Mouse (Mus musculus): ENCODE data around the gene Ddi2.

DNA sequence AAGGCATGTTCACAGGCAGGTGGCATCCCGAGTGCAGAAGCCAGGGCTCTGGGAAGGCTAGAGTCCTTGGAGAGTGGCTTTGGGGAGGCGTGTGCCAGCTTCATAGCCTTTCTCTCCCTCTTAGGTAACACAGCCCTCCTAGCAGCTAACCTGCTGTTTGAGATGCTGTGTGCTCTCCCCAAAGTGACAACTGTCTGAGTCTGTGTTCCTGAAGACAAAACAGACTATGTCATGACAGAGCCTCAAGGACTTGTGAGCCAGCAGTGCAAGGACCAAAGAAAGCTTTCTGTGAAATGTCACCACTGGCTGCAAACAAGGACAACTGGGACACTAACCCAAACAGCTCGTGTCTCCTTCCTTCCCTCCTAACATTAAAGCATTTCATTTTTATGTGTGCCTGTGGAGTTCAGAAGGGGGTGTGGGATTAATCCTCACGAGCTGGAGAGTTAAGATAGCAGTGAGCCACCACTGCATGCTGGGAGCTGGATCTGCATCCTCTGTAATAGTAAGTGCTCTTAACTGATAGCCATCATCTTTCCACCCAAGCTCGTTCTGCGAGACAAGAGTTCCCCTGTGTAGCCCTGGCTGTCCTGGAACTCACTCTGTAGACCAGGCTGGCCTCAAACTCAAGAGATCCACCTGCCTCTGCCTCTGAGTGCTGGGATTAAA lies 35.8 kb upstream of the Ddi2 start:
- TF ChIP-seq POLR2A (IDR thresholded peaks at IDR 0.05; ENCODE audit: low read depth, low read length) (no peak), CTCF (IDR thresholded peaks at IDR 0.05; ENCODE audit: borderline replicate concordance, insufficient read depth, low read length) (no peak)

All from embryonic fibroblast, embryonic 13.5 days (primary cell).